Mouse (Mus musculus) ovary, adult 2 months (tissue): ENCODE measurements around the gene Cd48. TPM values are rescaled to one million over a fixed set of nuclear protein-coding genes. Genes with fewer than 3 reads are reported as not detected.

ENCODE experiments used
- polyA plus RNA-seq: library from polyadenylated mRNA; depleted of rRNA; stranded (reverse); fragments of >200 nt; gene quantifications from 2 replicates; pipeline ENCODE4 v1.2.3, GENCODE M21; 2012; rRNA removed

Cd48 gene
- 2.7 and 4.0 TPM in 2 replicates for polyA plus RNA-seq

DNA sequence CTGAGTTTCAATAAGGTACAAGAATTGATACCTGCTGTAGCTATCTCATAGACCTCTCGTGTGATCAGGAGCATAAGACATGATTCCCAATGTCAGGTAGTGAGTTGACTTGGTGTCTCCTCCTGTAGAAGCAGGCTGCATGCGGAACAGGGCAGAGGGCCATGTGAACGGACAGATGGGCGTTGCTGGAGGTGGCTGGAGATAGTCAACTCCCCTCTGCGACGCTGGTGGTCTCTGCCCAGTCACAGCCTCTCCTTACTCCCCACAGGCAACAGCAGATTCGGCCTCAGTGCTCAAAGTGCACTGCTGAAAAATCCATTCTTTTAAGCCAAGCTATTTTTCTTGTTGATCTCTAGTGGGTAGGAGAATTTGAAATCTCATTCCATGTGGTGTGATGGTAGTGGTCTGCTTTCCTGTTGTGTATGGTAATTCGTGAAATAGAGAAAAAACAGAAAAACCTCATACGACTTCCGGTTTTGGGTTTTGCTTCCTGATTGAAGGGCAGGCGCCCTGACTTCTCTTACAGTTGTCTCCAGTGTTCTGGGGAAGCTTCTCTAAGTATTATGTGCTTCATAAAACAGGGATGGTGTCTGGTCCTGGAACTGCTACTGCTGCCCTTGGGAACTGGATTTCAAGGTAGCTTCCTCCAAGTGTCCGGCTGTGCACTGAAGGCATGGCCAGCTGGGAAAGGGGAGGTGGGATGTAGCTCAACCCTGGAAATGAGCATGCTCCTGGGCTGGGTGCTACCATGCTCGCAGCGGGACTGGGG, at the start of gene Cd48:
Gene Cd48 (plus strand): TSS at position 479 of the 769 bp plus-strand sequence.

DNA sequence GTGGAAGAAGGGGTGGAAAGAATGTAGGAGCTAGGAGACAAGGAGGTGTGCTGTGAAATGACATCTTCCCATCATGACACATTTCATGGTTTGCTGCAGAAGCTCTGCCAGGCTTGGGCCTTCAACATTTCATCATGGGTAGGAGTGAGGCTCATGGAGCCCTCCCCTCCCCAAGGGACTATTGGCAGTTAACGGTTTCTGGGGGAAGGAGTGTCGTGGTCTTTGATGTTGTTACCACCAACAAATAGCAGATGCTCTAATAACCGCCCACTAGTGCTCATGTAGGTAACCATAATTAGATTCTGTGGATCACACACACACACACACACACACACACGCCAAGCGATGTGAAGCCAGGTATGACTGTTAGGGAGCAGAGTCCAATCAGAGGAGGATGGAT, 29.1 kb upstream of the Cd48 start, which contains the start of gene Slamf7:
Gene Slamf7 (minus strand): TSS at position 302 of the 400 bp plus-strand sequence.

Other genes starting within 250 kb of the Cd48 start
- gene F11r, start 244.5 kb upstream of the Cd48 start, polyA plus RNA-seq = 63.7 and 67.6 TPM in 2 replicates
- 5.7 and 6.1 TPM in 2 replicates for gene Alyref2, start 178.5 kb upstream of the Cd48 start, polyA plus RNA-seq
- 0.96 and 2.1 TPM in 2 replicates for gene Itln1, start 146.7 kb upstream of the Cd48 start, polyA plus RNA-seq
- gene Cd244a, start 122.8 kb upstream of the Cd48 start, polyA plus RNA-seq = 0.40 and 0.47 TPM in 2 replicates
- gene Ly9, start 74.6 kb upstream of the Cd48 start, polyA plus RNA-seq = 1.4 and 1.8 TPM in 2 replicates
- 0.86 and 0.90 TPM in 2 replicates for gene Slamf7, start 29.0 kb upstream of the Cd48 start, polyA plus RNA-seq
- gene Slamf1, start 85.1 kb downstream of the Cd48 start, polyA plus RNA-seq = 0.07 TPM in 1 of 2 replicates, not detected in the other
- 0.77 and 1.1 TPM in 2 replicates for gene Cd84, start 157.7 kb downstream of the Cd48 start, polyA plus RNA-seq
- 0.31 and 0.79 TPM in 2 replicates for gene Gm10521, start 213.7 kb downstream of the Cd48 start, polyA plus RNA-seq
- 0.13 TPM in 1 of 2 replicates, not detected in the other for gene Slamf6, start 235.5 kb downstream of the Cd48 start, polyA plus RNA-seq